Mouse (Mus musculus): Measurements from ENCODE around the gene Wdr82. TPM values are rescaled to one million over a fixed set of nuclear protein-coding genes. Genes with fewer than 3 reads are reported as not detected.

The Wdr82 gene
- polyA plus RNA-seq, 1 experiment from 2014 or later = 56.4 TPM

DNA sequence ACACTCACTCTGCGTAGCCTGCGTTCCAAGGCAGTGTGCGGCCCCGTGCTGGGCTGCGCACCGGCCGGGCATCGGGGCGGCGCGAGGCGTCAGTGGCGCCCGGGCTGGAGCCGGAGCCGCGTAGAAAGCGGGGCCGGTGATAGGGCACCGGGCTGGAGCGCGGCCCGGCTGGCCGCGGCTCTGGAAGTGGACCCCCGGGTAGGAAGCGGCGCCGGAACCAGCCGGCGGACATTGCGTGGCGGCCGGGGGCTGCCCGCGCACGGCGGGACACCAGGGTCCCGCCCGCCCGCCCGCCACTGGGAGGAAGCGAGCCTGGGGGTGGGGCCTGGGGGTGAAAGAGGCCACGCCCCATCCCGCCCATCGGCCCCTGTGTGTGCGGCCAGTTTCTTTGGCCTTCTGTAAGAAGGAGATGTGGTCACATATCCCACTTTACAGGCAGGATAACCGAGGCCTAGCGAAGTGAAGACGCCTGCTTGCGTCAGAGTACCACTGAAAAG, 28.3 kb downstream of the Wdr82 start:
- H3K27ac ChIP-seq (ENCODE audit: low read depth, low read length) = no peak overlapping the region
- DNase-seq (ENCODE audit: low spot score) (peak; percentile 63), ATAC-seq (peak; percentile 35)
- H3K27me3 ChIP-seq (replicated peaks; ENCODE audit: control insufficient read depth, insufficient read depth, low read length) = no peaks in the 10 kb centered on the region
- H3K9me3 ChIP-seq (replicated peaks; ENCODE audit: control insufficient read depth, low read length) = no peaks in the 10 kb centered on the region
- peak overlapping the region; percentile 51 for H3K4me3 ChIP-seq (ENCODE audit: low read depth, low read length)
- H3K9ac ChIP-seq (ENCODE audit: low read length) = peak overlapping the region; percentile 71
- under 1% methylated on average over 50 of the region's 51 CpGs for WGBS
- peaks cover 11% of the 10 kb centered on the region; the same call in 1 of the 2 replicates for H3K4me1 ChIP-seq (ENCODE audit: control insufficient read depth, insufficient read depth, low read length)
- peak overlapping the region; percentile 70 for H3K4me2 ChIP-seq (ENCODE audit: low read length)
- 0 out of 2 replicates have a peak, but pooled peaks cover 4% of the 10 kb centered on the region for H3K36me3 ChIP-seq (ENCODE audit: control insufficient read depth, insufficient read depth, low read length)

DNA sequence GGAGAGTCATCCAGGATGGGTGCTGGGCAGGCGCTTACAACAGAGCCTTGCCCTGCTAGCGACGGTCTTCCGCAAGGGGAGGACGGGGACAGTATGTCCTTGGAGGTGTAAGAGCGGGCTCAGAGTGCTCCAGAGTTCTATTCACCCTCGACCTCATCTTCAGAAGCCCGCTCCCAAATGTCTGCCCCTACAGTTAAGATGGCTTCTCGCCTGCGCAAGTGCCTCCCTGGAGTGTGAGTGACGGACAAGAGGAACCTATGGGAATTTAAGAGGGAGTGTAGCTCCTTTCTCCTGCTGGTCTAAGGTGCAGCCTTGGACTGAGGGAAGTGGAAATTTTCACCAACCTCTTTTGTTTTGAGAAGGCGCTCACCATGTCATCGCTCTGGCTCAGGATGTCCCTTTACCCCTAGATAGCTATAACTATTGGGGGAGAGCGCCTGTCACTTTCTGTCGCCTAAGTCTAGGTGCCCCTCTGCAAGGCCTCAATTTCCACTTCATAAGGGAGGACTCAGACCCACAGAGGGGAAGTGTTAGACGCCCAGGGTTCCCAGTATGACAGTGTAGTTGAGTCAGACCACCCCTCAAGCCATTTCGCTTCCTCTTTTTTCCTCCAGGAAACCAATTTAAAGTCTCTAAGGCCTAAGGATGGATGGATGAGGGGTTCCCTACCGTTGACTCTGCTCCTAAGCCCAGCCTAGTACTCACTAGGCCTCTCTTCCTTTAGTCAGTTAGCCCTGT, 29.0 kb downstream of the Wdr82 start, which contains the start of gene Ppm1m:
Gene Ppm1m, minus strand, starts transcription at position 212 of the 738 bp plus-strand sequence.
- no peak within 1 kb of the TSS for H3K27ac ChIP-seq (ENCODE audit: low read depth, low read length)
- 41% methylated on average over 18 of the region's 18 CpGs for WGBS
- no peaks in the 10 kb centered on the region for H3K9me3 ChIP-seq (replicated peaks; ENCODE audit: control insufficient read depth, low read length)
- H3K4me1 ChIP-seq (ENCODE audit: control insufficient read depth, insufficient read depth, low read length) = peaks cover 13% of the 10 kb centered on the region; the same call in 1 of the 2 replicates
- H3K9ac ChIP-seq (ENCODE audit: low read length) = peak within 1 kb of the TSS; percentile 71
- ATAC-seq = peak; percentile 6; the same call in 1 of the 2 replicates
- H3K36me3 ChIP-seq (ENCODE audit: control insufficient read depth, insufficient read depth, low read length) = 0 out of 2 replicates have a peak, but pooled peaks cover under 1% of the 10 kb centered on the region
- H3K4me3 ChIP-seq (ENCODE audit: low read depth, low read length) = peak within 1 kb of the TSS; percentile 51
- no peak for DNase-seq (ENCODE audit: low spot score)
- peak within 1 kb of the TSS; percentile 70 for H3K4me2 ChIP-seq (ENCODE audit: low read length)
- no peaks in the 10 kb centered on the region for H3K27me3 ChIP-seq (replicated peaks; ENCODE audit: control insufficient read depth, insufficient read depth, low read length)

DNA sequence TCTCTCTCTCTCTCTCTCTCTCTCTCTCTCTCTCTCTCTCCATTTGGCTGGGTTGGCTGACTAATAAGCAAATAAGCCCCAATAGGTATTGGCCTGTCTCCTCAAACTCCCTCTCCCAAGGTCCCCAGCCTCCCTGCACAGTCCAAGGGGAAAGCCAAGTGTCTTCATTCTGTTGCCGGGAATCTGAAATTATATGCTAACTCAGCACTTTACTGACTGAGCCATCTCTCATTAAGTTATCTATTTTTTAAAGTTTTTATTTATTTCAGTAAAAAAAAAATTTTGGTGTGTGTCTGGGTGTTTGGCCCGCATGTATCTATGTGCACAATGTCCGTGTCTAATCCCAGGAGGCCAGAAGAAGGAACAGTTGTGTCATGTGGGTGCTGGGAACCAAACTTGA, 31.2 kb downstream of the Wdr82 start:
- no peak overlapping the region for H3K27ac ChIP-seq (ENCODE audit: low read depth, low read length)
- no peaks in the 10 kb centered on the region for H3K9me3 ChIP-seq (replicated peaks; ENCODE audit: control insufficient read depth, low read length)
- H3K4me3 ChIP-seq (ENCODE audit: low read depth, low read length) = 0 out of 2 replicates have a peak overlapping the region, but pooled peaks have one; percentile 61
- H3K4me2 ChIP-seq (ENCODE audit: low read length) = peak overlapping the region; percentile 74; the same call in 1 of the 2 replicates
- H3K9ac ChIP-seq (ENCODE audit: low read length) = no peak overlapping the region
- ATAC-seq (no peak), DNase-seq (ENCODE audit: low spot score) (no peak)
- peaks cover 13% of the 10 kb centered on the region; the same call in 1 of the 2 replicates for H3K4me1 ChIP-seq (ENCODE audit: control insufficient read depth, insufficient read depth, low read length)
- no peaks in the 10 kb centered on the region for H3K36me3 ChIP-seq (ENCODE audit: control insufficient read depth, insufficient read depth, low read length)
- 90% methylated on average over 3 of the region's 3 CpGs for WGBS
- H3K27me3 ChIP-seq (replicated peaks; ENCODE audit: control insufficient read depth, insufficient read depth, low read length) = no peaks in the 10 kb centered on the region

DNA sequence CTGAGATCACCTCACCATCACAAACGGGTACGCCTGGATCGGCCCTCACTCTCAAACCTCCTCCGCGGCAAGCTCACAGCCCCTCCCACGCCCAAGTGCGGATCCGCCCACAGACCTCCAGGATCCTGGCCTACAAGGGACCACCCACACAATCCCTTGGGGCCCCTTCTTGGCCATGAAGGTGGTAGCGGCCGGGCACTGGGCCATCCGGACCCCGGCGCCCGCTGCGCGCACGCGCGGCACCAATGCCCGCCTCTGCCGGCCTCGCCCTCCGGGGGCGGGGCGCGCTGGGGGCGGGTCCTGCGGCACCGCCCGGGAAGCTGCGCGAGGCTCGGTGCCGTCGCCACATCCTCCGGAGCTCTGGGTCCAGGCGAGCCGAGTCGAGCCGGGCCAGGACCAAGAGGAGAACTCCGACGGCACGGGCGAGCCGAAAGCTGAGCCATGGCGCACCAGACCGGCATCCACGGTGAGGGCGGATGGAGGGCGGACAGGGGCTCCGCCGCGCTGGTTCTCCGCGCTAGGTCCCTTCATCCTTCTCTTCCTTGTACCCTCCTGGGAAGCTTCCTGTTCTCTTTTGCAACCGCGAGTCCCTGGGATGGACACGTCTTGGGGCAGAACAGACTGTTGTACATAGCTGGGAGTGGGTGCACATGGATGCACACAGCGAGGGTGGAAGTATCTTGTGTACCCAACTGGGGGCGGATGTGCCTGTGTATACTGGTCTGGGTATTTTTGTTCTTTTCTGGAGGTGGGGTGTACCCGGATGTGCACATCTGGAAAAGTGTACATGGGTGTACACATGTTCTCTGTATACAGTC, 32.3 kb downstream of the Wdr82 start, which contains the start of gene Twf2:
Gene Twf2, plus strand, starts transcription at position 290 of the 818 bp plus-strand sequence.
- no peaks in the 10 kb centered on the region for H3K9me3 ChIP-seq (replicated peaks; ENCODE audit: control insufficient read depth, low read length)
- H3K27me3 ChIP-seq (replicated peaks; ENCODE audit: control insufficient read depth, insufficient read depth, low read length) = no peaks in the 10 kb centered on the region
- 2% methylated on average over 42 of the region's 61 CpGs for whole genome bisulfite sequencing
- H3K27ac ChIP-seq (ENCODE audit: low read depth, low read length) = peak within 1 kb of the TSS; percentile 29; the same call in 1 of the 2 replicates
- ATAC-seq = peak; percentile 88
- peaks cover 13% of the 10 kb centered on the region; the same call in 1 of the 2 replicates for H3K4me1 ChIP-seq (ENCODE audit: control insufficient read depth, insufficient read depth, low read length)
- peak within 1 kb of the TSS; percentile 84 for H3K9ac ChIP-seq (ENCODE audit: low read length)
- DNase-seq (ENCODE audit: low spot score) = peak; percentile 93
- 0 out of 2 replicates have a peak, but pooled peaks cover 1% of the 10 kb centered on the region for H3K36me3 ChIP-seq (ENCODE audit: control insufficient read depth, insufficient read depth, low read length)
- peak within 1 kb of the TSS; percentile 61 for H3K4me3 ChIP-seq (ENCODE audit: low read depth, low read length)
- peak within 1 kb of the TSS; percentile 74 for H3K4me2 ChIP-seq (ENCODE audit: low read length)

DNA sequence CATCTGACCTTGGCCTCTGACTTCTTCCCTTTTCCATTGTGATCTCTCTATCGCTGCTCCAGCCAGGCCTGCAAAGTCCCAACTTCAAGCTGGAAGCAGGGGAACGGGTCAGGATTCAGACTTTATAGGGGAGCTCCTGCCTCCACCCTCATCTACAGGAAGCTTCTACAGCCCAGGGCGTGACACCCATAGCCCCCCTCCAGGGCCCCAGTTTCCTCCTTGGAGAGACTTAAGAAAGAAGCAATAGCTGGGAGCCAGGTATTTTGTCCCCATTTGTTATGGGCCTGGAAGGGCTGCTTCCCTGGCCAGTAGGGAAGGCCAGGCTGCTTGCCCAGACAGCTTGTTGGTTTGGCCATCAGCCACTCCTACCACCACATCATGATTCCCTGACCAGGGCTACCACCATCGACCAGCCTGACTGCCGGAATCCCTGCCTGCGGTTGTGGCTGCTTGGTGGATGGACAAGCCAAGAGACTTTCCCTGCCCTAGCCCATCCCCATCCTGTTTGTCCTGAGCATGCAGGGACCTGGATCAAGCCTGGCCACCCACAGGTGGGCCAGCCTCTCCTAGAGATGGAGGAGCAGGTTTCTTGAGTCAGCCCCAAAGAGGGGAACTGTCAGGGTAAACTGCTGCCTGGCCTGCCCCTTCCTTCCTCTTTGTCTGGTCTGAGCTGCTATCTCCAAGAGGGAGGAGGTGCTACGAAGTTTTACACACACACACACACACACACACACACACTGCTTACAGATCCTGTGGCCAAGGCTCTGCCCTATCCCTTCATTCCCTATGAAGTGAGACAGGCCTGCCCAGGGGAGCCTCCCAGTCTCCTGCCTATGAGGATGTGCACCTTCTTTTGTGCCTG, 33.5 kb downstream of the Wdr82 start:
- ATAC-seq (no peak), DNase-seq (ENCODE audit: low spot score) (no peak)
- Histone ChIP-seq H3K27ac (ENCODE audit: low read depth, low read length) (no peak overlapping the region), H3K4me1 (ENCODE audit: control insufficient read depth, insufficient read depth, low read length) (peaks cover 13% of the 10 kb centered on the region; the same call in 1 of the 2 replicates), H3K4me3 (ENCODE audit: low read depth, low read length) (peak overlapping the region; percentile 61; the same call in 1 of the 2 replicates), H3K36me3 (ENCODE audit: control insufficient read depth, insufficient read depth, low read length) (0 out of 2 replicates have a peak, but pooled peaks cover 5% of the 10 kb centered on the region), H3K4me2 (ENCODE audit: low read length) (peak overlapping the region; percentile 74), H3K27me3 (replicated peaks; ENCODE audit: control insufficient read depth, insufficient read depth, low read length) (no peaks in the 10 kb centered on the region), H3K9me3 (replicated peaks; ENCODE audit: control insufficient read depth, low read length) (no peaks in the 10 kb centered on the region), H3K9ac (ENCODE audit: low read length) (peak overlapping the region; percentile 84; the same call in 1 of the 2 replicates)
- 84% methylated on average over 7 of the region's 7 CpGs for WGBS

DNA sequence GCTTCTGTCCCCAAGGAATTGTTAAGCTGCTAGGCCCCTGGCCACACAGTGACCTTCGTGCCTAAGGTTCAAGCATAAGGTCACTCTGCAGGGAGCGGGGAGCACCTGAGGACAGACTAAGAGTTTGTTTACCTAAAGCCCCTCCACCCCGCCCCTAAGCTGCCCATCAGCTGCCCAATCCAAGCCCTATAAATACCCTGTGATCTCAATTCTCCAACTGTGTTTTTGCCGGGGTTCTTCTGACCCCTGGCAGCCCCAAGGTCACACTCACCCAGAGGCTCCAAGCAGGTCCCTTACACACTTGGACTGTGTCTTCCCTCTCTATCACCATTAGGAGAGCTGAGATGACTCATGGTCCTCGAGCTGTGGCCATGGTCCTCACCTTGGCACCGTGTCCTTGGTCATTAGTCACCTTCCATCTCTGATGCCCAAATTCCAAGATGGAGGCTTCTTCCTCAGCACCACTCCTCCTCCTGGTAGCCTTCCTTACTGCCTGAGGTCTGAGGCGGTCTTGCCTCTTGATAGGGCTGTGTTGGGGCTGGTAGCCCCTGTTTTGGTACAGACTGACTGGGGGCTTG, 35.1 kb downstream of the Wdr82 start:
- Histone ChIP-seq H3K27ac (ENCODE audit: low read depth, low read length) (no peak overlapping the region), H3K4me2 (ENCODE audit: low read length) (no peak overlapping the region), H3K9ac (ENCODE audit: low read length) (no peak overlapping the region), H3K4me3 (ENCODE audit: low read depth, low read length) (no peak overlapping the region), H3K4me1 (ENCODE audit: control insufficient read depth, insufficient read depth, low read length) (peaks cover 11% of the 10 kb centered on the region; the same call in 1 of the 2 replicates), H3K27me3 (replicated peaks; ENCODE audit: control insufficient read depth, insufficient read depth, low read length) (no peaks in the 10 kb centered on the region), H3K9me3 (replicated peaks; ENCODE audit: control insufficient read depth, low read length) (no peaks in the 10 kb centered on the region), H3K36me3 (ENCODE audit: control insufficient read depth, insufficient read depth, low read length) (0 out of 2 replicates have a peak, but pooled peaks cover 5% of the 10 kb centered on the region)
- DNase-seq (ENCODE audit: low spot score) (no peak), ATAC-seq (no peak)
- 86% methylated on average over 7 of the region's 7 CpGs for WGBS

DNA sequence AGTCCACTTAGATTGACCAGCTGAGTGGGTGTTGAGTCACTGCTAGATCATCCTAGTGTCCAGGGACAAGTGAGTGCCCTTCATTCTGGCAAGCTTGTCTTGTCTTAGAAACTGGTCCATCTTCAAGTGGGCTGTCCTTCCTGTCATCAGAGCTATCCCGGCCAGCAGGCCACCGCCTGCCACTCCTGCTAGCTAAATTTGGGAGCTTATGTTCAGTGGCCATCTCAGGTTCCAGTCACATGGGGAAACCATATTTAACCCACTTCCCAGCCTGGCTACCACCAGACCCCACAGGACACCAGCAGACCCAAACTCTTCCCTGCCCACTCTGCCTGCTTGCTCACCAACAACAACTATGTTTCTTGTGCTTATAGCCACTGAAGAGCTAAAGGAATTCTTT, 35.8 kb downstream of the Wdr82 start:
- WGBS = 88% methylated on average over 2 of the region's 2 CpGs
- Histone ChIP-seq H3K4me2 (ENCODE audit: low read length) (no peak overlapping the region), H3K27ac (ENCODE audit: low read depth, low read length) (no peak overlapping the region), H3K9me3 (replicated peaks; ENCODE audit: control insufficient read depth, low read length) (no peaks in the 10 kb centered on the region), H3K27me3 (replicated peaks; ENCODE audit: control insufficient read depth, insufficient read depth, low read length) (no peaks in the 10 kb centered on the region), H3K4me3 (ENCODE audit: low read depth, low read length) (no peak overlapping the region), H3K4me1 (ENCODE audit: control insufficient read depth, insufficient read depth, low read length) (peaks cover 15% of the 10 kb centered on the region; the same call in 1 of the 2 replicates), H3K9ac (ENCODE audit: low read length) (no peak overlapping the region), H3K36me3 (ENCODE audit: control insufficient read depth, insufficient read depth, low read length) (0 out of 2 replicates have a peak, but pooled peaks cover 5% of the 10 kb centered on the region)
- ATAC-seq (no peak), DNase-seq (ENCODE audit: low spot score) (no peak)
